Mouse (Mus musculus): ENCODE data around the gene Rybp. TPM values are rescaled to one million over a fixed set of nuclear protein-coding genes. Genes with fewer than 3 reads are reported as not detected.
A peak's percentile ranks its signal among the peaks of the same experiment; 100 is the strongest.

Rybp gene
- polyA plus RNA-seq, 1 experiment: 28.1 TPM

DNA sequence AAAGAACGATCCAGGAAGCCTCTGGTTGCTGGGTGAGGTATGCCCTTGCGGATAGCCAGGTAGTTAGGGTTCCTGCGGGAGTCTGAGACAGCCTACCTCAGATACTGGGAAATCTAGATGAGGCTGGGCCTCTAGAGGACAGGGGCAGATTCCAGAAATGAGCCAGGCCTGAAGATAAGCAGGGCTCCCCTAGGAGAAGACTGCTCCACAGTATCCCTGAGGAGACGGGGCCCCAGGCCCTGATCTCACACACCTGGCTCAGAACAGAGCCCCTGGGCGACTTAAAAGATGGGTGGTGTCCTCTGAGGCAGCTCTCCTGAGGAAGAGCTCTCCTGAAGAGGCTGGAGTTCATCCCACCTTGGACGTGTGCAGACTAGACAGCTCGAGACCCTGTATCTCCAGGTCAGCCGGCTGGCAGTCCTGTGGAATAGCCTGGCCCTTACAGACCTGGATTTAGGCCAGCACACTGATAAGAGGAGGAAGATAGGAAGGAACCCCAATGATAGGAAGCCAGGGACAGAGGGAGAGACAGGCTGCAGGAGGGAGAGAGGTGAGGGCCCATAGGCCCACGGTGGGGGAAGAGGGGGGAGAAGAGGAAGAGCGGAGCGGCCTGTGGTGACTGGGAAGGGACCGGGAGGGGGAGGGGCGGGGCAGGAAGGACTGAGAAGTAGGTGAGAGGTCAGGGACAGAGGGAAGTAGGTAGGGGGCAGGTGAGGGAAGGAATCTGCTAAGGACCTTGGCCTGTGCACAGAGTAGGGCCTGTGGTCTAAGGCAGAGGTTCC, 73.0 kb downstream of the Rybp start:
- Histone ChIP-seq H3K4me1 (ENCODE audit: control insufficient read depth, insufficient read depth, low read length) (peaks cover 28% of the 10 kb centered on the region), H3K27ac (ENCODE audit: insufficient read depth, low read depth, low read length) (no peak overlapping the region), H3K4me3 (ENCODE audit: insufficient read depth, low read length) (no peak overlapping the region)
- no peak for TF ChIP-seq POLR2A (IDR thresholded peaks at IDR 0.05; ENCODE audit: borderline replicate concordance, low read depth, low read length)
- TF ChIP-seq CTCF (IDR thresholded peaks at IDR 0.05; ENCODE audit: low read depth, low read length): no peak

DNA sequence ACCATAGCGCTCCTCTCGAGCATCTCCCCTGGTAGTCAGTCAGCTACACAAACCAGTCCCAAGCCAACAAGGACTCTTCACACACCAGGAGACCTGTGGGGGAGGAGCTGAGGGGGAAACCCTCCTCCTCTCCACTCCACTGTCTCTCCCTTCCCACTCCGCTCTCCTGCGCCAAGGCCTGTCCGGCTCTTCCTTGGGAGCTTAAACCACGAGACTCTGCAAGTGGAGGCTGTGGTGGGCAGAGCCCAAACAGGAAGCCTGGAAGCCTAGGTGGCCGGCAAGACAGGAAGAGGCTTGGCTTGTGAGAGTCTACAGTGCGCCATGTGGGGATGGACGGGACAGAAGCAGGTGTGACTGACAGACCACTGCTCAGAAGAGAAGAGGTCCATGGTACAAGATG, 73.7 kb downstream of the Rybp start:
- Histone ChIP-seq H3K4me1 (ENCODE audit: control insufficient read depth, insufficient read depth, low read length) (peaks cover 31% of the 10 kb centered on the region), H3K27ac (ENCODE audit: insufficient read depth, low read depth, low read length) (no peak overlapping the region), H3K4me3 (ENCODE audit: insufficient read depth, low read length) (no peak overlapping the region)
- no peak for TF ChIP-seq POLR2A (IDR thresholded peaks at IDR 0.05; ENCODE audit: borderline replicate concordance, low read depth, low read length)
- no peak for TF ChIP-seq CTCF (IDR thresholded peaks at IDR 0.05; ENCODE audit: low read depth, low read length)

DNA sequence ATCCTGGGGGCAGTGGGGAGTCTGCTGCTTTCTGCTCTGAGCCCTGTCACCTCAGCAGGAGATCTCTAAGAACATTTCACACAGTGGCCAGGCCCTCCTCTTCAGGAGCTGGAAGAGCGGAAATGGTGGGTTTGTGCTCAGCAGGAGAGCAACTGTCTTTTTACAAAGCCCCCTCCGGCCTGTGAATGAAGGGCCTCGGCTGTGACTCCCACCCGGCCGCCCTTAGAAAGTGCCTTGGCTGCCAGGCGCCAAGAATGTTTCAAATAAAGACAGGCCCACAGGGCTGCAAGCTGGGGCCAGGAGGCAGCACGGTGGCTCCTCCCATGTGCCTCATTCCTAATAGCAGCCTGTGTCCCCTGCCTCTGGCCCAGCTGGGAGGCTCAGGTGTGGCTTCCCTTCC, 74.5 kb downstream of the Rybp start:
- TF ChIP-seq POLR2A (IDR thresholded peaks at IDR 0.05; ENCODE audit: borderline replicate concordance, low read depth, low read length): no peak
- no peak for TF ChIP-seq CTCF (IDR thresholded peaks at IDR 0.05; ENCODE audit: low read depth, low read length)
- no peak overlapping the region for H3K4me3 ChIP-seq (ENCODE audit: insufficient read depth, low read length)
- H3K4me1 ChIP-seq (ENCODE audit: control insufficient read depth, insufficient read depth, low read length): peaks cover 31% of the 10 kb centered on the region
- no peak overlapping the region for H3K27ac ChIP-seq (ENCODE audit: insufficient read depth, low read depth, low read length)

DNA sequence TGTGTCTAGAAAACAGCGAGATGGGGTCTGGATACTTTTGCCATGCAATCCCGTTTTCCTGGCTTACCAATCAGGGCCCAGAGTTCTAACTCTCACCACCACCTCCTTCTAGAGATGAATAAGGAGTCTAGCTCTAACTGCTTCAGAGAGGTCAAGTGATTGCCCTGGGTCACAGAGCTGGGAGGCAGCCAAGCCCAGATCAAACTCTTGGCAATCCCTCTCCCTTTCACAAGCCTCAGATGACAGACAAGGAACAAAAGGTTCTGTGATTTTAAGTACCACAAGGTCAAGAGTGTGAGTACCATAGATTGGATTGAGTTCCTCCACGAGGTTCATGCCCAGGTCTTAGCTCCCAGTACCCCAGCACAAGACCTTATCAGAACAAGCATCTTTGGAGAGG, 75.6 kb downstream of the Rybp start:
- H3K27ac ChIP-seq (ENCODE audit: insufficient read depth, low read depth, low read length): no peak overlapping the region
- TF ChIP-seq CTCF (IDR thresholded peaks at IDR 0.05; ENCODE audit: low read depth, low read length) (no peak), POLR2A (IDR thresholded peaks at IDR 0.05; ENCODE audit: borderline replicate concordance, low read depth, low read length) (no peak)
- H3K4me3 ChIP-seq (ENCODE audit: insufficient read depth, low read length): no peak overlapping the region
- H3K4me1 ChIP-seq (ENCODE audit: control insufficient read depth, insufficient read depth, low read length): peaks cover 31% of the 10 kb centered on the region

DNA sequence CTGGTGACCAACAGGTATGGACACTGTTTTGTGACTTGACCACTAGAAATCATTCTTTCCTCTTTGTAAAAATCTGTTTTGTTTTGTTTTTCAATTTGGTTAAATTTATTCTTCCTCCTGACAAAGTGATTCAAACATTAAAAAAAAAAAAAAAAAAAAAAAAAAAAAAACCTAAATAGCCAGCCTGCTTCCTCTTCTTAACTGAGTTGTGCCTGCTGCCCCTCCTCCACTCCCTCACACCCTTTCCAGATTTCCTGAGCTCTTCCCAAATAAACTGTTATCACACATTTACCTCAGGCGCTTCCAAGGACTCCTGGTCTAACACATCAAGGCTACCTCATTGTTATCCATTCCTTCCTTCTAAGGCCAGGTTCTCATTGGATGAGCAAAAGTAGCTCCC, 76.8 kb downstream of the Rybp start:
- no peak overlapping the region for H3K4me3 ChIP-seq (ENCODE audit: insufficient read depth, low read length)
- no peak for TF ChIP-seq POLR2A (IDR thresholded peaks at IDR 0.05; ENCODE audit: borderline replicate concordance, low read depth, low read length)
- no peak for TF ChIP-seq CTCF (IDR thresholded peaks at IDR 0.05; ENCODE audit: low read depth, low read length)
- H3K4me1 ChIP-seq (ENCODE audit: control insufficient read depth, insufficient read depth, low read length): peaks cover 31% of the 10 kb centered on the region
- H3K27ac ChIP-seq (ENCODE audit: insufficient read depth, low read depth, low read length): peak overlapping the region; percentile 21; the same call in 1 of the 2 replicates

DNA sequence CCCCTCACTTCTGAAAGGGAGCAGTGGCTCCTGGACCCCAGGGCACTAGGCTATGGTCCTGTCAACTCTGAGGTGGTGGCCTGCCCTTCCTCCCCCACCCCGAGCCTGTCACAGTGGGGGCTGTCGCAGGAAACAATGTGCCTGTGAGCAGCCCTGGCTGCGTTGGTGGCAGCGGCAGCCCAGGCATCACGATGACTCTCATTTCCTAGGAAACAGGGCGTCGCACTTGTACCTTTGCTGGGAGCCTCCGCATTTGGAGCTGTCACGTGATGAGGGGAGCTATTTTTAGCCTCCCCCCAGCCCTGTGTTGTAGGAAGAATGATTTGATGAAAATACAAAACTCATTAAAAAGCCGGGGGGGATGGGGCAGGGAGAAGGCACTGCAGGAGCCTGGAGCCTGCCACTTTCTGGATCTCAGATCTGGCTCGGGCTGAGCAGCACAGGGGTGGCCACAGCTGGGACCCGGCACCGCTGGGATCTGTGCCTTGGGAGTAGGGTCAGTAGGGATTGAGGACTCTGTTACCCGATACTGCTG, 80.5 kb downstream of the Rybp start:
- TF ChIP-seq POLR2A (IDR thresholded peaks at IDR 0.05; ENCODE audit: borderline replicate concordance, low read depth, low read length) (no peak), CTCF (IDR thresholded peaks at IDR 0.05; ENCODE audit: low read depth, low read length) (no peak)
- Histone ChIP-seq H3K4me3 (ENCODE audit: insufficient read depth, low read length) (no peak overlapping the region), H3K27ac (ENCODE audit: insufficient read depth, low read depth, low read length) (no peak overlapping the region), H3K4me1 (ENCODE audit: control insufficient read depth, insufficient read depth, low read length) (peaks cover 25% of the 10 kb centered on the region)

DNA sequence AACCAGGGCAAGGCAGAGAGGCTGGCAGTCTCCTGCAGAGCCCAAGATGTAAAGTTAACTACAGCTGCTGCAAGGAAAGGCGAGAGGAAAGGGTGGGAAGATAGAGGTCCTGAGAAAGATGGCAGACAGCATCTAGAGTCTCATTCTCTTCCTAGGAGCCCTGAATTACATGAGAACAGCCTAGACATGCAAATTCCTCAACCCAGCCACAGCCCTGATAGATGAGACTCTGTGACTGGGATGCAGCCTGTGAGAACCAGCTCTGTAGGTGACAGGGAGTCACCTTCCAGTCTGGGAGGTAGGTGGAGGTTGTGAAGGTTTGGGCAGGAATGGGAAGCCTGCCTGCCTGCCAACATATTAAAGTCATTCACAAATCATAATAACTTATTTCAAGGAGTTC, 81.0 kb downstream of the Rybp start:
- Histone ChIP-seq H3K4me1 (ENCODE audit: control insufficient read depth, insufficient read depth, low read length) (peaks cover 19% of the 10 kb centered on the region), H3K4me3 (ENCODE audit: insufficient read depth, low read length) (no peak overlapping the region), H3K27ac (ENCODE audit: insufficient read depth, low read depth, low read length) (no peak overlapping the region)
- TF ChIP-seq POLR2A (IDR thresholded peaks at IDR 0.05; ENCODE audit: borderline replicate concordance, low read depth, low read length) (no peak), CTCF (IDR thresholded peaks at IDR 0.05; ENCODE audit: low read depth, low read length) (no peak)

DNA sequence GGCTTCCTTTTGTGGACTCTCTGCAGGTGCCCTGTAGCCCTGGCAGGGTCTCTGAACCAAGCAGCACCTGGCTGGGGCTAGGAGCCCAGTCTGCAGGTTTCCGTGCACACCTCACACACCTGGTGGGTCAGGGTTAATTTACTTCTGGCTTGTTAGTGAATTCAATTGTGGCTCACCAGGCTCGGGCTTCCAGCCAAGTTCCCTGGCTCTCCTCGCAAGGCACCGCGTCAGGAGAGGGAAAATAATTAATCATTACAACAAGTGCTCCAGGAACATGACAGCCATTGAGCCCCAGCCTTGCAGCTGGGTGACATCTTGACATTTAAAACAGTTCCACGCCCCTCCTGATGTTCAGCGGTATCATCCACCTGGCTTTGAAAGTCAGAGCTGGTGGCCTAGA, 82.8 kb downstream of the Rybp start:
- no peak overlapping the region for H3K27ac ChIP-seq (ENCODE audit: insufficient read depth, low read depth, low read length)
- peaks cover 3% of the 10 kb centered on the region; the same call in 1 of the 2 replicates for H3K4me1 ChIP-seq (ENCODE audit: control insufficient read depth, insufficient read depth, low read length)
- TF ChIP-seq CTCF (IDR thresholded peaks at IDR 0.05; ENCODE audit: low read depth, low read length) (no peak), POLR2A (IDR thresholded peaks at IDR 0.05; ENCODE audit: borderline replicate concordance, low read depth, low read length) (no peak)
- H3K4me3 ChIP-seq (ENCODE audit: insufficient read depth, low read length): no peak overlapping the region

DNA sequence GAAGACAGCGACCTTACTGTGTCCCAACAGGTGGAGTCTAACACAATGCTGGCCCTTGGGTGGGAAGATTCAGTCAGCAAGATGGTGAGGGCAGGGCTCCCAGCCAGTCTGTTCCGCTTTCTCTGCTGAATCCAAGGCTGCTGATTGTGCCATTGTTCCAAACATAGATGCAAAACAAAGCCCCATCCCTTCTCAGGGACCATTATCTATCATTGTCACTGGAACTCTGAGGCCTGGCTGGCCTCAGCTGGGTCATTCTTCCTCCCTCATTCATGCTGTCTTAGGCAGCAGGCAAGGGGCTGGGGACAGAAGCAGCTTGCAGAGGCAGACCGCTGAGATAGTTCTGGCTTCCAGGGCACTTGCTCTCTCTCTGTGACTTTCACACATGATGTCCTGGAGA, 83.8 kb downstream of the Rybp start:
- TF ChIP-seq POLR2A (IDR thresholded peaks at IDR 0.05; ENCODE audit: borderline replicate concordance, low read depth, low read length) (no peak), CTCF (IDR thresholded peaks at IDR 0.05; ENCODE audit: low read depth, low read length) (no peak)
- no peak overlapping the region for H3K4me3 ChIP-seq (ENCODE audit: insufficient read depth, low read length)
- no peaks in the 10 kb centered on the region for H3K4me1 ChIP-seq (ENCODE audit: control insufficient read depth, insufficient read depth, low read length)
- H3K27ac ChIP-seq (ENCODE audit: insufficient read depth, low read depth, low read length): no peak overlapping the region

DNA sequence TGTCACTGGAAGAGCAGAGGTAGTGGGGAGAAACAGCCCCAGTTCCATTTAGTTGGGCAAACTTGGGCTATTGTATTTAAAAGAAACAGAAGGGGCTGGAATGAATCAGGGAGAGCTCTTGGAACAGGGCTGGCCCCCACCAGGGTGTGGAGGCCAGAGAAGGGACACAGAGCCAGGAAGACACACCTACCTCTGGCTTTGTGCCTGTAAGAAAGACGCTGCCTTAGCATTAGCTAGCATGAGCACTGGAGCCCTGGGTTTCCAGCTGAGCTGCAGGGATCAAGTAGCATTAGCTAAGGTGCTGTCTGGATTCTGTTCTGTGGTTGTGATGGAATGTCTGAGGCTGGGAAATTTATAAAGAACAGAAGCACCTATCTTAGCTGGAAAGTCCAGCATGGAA, 85.2 kb downstream of the Rybp start:
- Histone ChIP-seq H3K27ac (ENCODE audit: insufficient read depth, low read depth, low read length) (no peak overlapping the region), H3K4me1 (ENCODE audit: control insufficient read depth, insufficient read depth, low read length) (no peaks in the 10 kb centered on the region), H3K4me3 (ENCODE audit: insufficient read depth, low read length) (no peak overlapping the region)
- TF ChIP-seq POLR2A (IDR thresholded peaks at IDR 0.05; ENCODE audit: borderline replicate concordance, low read depth, low read length): no peak
- no peak for TF ChIP-seq CTCF (IDR thresholded peaks at IDR 0.05; ENCODE audit: low read depth, low read length)

All from bone marrow macrophage, adult 2 months (primary cell).